Mouse (Mus musculus) stomach, embryonic 14.5 days (tissue): Measurements from ENCODE around the gene Tex2. TPM values are rescaled to one million over a fixed set of nuclear protein-coding genes. Genes with fewer than 3 reads are reported as not detected.

Experiments
- ATAC-seq: fragments of 200-750 bp; cut with Nextera tagmentation; 2 replicates; pipeline ENCODE4 v1.8.0; 2017; ENCODE audit warnings: low read depth, moderate TSS enrichment; ENCODE audit not compliant: insufficient number of reproducible peaks, insufficient read depth, low FRiP score
- H3K27ac ChIP-seq: fragments of 300-500 bp; sonication (generic); 2 replicates; pipeline ENCODE4 v1.5.1; 2014; ENCODE audit warnings: mild to moderate bottlenecking, low read length, moderate library complexity, mixed read lengths
- H3K27me3 ChIP-seq: fragments of 300-500 bp; sonication (generic); 2 replicates; pipeline ENCODE4 v1.6.1; 2014; ENCODE audit warnings: low read length, control low read depth, mixed read lengths; ENCODE audit not compliant: control insufficient read depth, insufficient read depth
- H3K36me3 ChIP-seq: fragments of 300-500 bp; sonication (generic); 2 replicates; pipeline ENCODE4 v1.6.1; 2014; ENCODE audit warnings: mild to moderate bottlenecking, control low read depth, low read length, moderate library complexity, mixed read lengths; ENCODE audit not compliant: control insufficient read depth, insufficient read depth
- H3K4me1 ChIP-seq: fragments of 300-500 bp; sonication (generic); 2 replicates; pipeline ENCODE4 v1.6.1; 2014; ENCODE audit warnings: low read length, control low read depth, mixed read lengths; ENCODE audit not compliant: control insufficient read depth, insufficient read depth
- H3K4me2 ChIP-seq: fragments of 300-500 bp; sonication (generic); replicated peaks from 2 replicates; pipeline ENCODE4 v1.6.1; 2014; ENCODE audit warnings: low read depth, low read length, control low read depth
- H3K4me3 ChIP-seq: fragments of 300-500 bp; sonication (generic); 2 replicates; pipeline ENCODE4 v1.5.1; 2014; ENCODE audit warnings: low read depth, low read length, control low read depth
- H3K9ac ChIP-seq: fragments of 300-500 bp; sonication (generic); replicated peaks from 2 replicates; pipeline ENCODE4 v1.6.1; 2014; ENCODE audit warnings: low read depth, mild to moderate bottlenecking, control low read depth, low read length, moderate library complexity, mixed read lengths
- H3K9me3 ChIP-seq: fragments of 300-500 bp; sonication (generic); 2 replicates; pipeline ENCODE4 v1.6.1; 2016; ENCODE audit warnings: low read depth, low read length, control low read depth; ENCODE audit not compliant: control insufficient read depth
- WGBS: fragments of 180-500 bp; shearing (Covaris S2); extraction: QIAGEN DNeasy Blood & Tissue Kit; methylation state at CpG from one replicate; pipeline ENCODE4 v1.1.7; 2014; 5-methylcytosine and 5-hydroxymethylcytosine counted together
- polyA plus RNA-seq: library from polyadenylated mRNA; unstranded; fragments of >200 nt; fragmentation: Nextera tagmentation; extraction: Ambion mirVana; gene quantifications from 2 replicates; pipeline ENCODE4 v1.2.1, GENCODE M21; 2014

Tex2 gene
- polyA plus RNA-seq, 1 experiment from 2014 or later: 9.8 TPM

DNA sequence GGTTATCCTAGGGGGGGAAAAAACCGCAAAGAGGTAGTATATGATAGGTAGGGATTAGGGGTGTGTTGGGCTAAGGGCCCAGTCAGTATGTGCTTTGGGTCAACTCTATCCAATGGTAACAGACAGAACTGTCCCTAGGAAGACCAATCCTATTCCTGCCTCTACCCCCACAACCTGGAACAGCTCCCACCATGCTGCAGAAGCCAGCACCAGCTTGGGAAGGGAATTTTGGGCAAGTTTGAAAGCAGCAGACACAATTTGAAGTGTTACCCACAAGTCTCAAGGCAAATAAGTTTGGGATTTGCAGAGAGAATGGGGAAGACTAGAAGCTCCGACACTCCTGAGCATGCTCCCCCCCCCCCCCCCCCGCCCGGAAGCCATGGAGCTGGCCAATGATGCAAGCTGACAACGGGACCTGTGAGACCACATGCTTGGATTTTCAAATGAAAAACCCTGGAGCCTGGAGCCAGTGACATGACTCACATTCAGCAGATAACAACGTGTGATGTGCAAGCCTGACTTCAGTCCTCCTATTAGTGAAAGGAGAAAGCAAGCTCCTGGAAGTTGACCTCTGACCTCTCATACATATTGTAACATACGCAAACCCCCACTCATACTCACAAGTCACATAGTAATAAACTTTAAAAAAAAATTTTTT is 124.1 kb downstream of the Tex2 start:
- H3K4me1 ChIP-seq: peaks cover 6% of the 10 kb centered on the region; the same call in 1 of the 2 replicates
- no peak overlapping the region for H3K27ac ChIP-seq
- no peak overlapping the region for H3K9ac ChIP-seq
- WGBS: 57% methylated on average over 7 of the region's 7 CpGs
- no peaks in the 10 kb centered on the region for H3K9me3 ChIP-seq
- no peak overlapping the region for H3K4me2 ChIP-seq
- ATAC-seq: no peak
- no peaks in the 10 kb centered on the region for H3K36me3 ChIP-seq
- H3K4me3 ChIP-seq: no peak overlapping the region
- no peaks in the 10 kb centered on the region for H3K27me3 ChIP-seq

DNA sequence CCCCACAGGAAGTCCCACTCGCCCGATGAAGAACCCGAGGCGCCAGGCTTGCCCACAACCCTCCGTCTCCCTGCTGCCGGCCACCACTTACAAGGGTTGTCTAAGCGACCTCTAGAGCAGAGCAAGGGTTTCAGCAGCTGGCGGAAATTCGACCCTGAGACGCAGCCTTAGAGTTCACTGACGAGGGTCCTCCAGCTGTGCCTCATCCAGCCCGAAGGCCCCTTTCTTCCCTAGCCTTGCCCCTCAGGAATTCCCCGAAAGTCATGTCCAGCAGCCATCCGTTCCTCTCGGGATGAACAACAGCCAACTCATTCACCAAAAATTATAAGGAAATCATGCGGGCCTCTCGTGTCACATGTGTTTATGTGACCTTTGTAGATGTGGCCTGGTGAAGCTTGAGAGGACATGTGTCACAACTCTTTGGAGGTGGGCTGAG is 125.1 kb downstream of the Tex2 start:
- H3K27me3 ChIP-seq: no peaks in the 10 kb centered on the region
- peaks cover 6% of the 10 kb centered on the region; the same call in 1 of the 2 replicates for H3K4me1 ChIP-seq
- no peaks in the 10 kb centered on the region for H3K36me3 ChIP-seq
- peak overlapping the region; percentile 75 for H3K4me2 ChIP-seq
- peak overlapping the region; percentile 90 for H3K4me3 ChIP-seq
- no peak overlapping the region for H3K9ac ChIP-seq
- ATAC-seq: peak; percentile 50; the same call in 1 of the 2 replicates
- no peaks in the 10 kb centered on the region for H3K9me3 ChIP-seq
- H3K27ac ChIP-seq: peak overlapping the region; percentile 81
- 6% methylated on average over 17 of the region's 17 CpGs for WGBS

DNA sequence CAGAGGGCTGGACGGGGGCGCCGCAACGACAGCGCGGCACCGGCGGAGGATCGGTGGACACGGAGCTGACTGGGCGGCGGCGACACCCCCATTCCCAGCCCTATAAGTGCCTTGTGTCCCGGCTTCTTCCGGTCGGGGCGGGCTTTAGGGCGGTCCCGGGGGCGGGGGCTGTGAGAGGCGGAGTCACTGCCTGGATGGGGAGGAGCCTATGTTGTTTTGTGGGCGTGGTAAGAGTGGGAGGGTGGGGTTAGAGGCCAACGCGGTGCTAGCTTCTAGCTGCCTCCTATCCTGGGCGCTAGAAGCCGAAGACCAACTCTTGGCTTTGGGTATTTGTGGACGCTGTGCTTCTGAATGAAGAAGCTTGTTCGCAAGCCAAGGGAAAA is 125.5 kb downstream of the Tex2 start, which contains the start of gene Ern1:
Gene Ern1 (minus strand): TSS at position 120 of the 383 bp plus-strand sequence.
- ATAC-seq: peak; percentile 96
- under 1% methylated on average over 28 of the region's 28 CpGs for WGBS
- peak within 1 kb of the TSS; percentile 90 for H3K9ac ChIP-seq

DNA sequence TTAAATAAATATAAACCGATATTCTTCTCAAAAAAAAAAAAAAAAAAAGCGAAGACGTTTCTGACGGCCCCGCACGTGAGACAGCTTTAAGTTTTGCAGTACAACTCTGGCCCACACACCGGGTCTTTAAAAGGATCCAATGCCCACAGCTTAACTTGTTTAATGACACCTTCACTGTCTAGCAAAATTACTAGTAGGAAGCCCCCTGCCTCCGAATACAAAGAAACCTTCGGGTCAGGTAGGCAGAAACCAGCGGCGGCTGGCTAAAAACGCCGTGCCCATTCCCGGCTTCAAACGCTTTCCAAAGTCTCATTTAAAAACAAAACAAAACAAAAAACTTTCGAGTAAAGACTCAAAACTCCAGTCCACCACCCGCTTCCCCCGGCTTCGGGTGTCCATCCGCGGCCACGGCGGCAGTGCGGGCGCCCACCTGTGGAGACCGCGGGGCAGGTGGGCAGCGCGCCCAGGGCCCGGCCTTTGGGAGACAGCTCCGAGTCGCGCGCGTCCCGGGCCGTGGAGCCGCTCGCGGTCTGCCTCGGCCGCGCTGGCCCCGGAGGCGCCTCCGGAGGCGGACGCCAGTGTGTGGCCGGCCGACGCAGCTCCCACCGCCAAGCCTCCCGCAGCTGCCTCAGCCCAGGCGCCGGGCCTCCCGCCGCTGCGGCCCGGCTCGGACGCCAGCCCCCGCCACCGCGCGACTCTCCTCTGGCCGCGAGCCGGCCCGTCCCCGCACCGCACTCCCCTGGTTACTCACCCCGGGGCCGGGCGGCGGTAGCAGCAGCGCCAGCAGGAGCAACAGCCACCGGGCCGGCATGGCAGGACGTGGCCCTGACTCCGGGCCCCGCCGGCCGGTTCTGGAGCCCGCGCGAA is 126.1 kb downstream of the Tex2 start:
- H3K27ac ChIP-seq: peak overlapping the region; percentile 89
- no peaks in the 10 kb centered on the region for H3K36me3 ChIP-seq
- H3K9me3 ChIP-seq: no peaks in the 10 kb centered on the region
- peak overlapping the region; percentile 90 for H3K9ac ChIP-seq
- under 1% methylated on average over 78 of the region's 86 CpGs for WGBS
- no peaks in the 10 kb centered on the region for H3K27me3 ChIP-seq
- peak overlapping the region; percentile 75 for H3K4me2 ChIP-seq
- H3K4me1 ChIP-seq: peaks cover 6% of the 10 kb centered on the region; the same call in 1 of the 2 replicates
- peak; percentile 76 for ATAC-seq
- peak overlapping the region; percentile 90 for H3K4me3 ChIP-seq

More for the DNA sequence above, 125.5 kb downstream of the Tex2 start, which contains the start of gene Ern1:
- no peaks in the 10 kb centered on the region for H3K27me3 ChIP-seq
- peak within 1 kb of the TSS; percentile 89 for H3K27ac ChIP-seq
- H3K36me3 ChIP-seq: no peaks in the 10 kb centered on the region
- peaks cover 6% of the 10 kb centered on the region; the same call in 1 of the 2 replicates for H3K4me1 ChIP-seq
- peak within 1 kb of the TSS; percentile 75 for H3K4me2 ChIP-seq
- peak within 1 kb of the TSS; percentile 90 for H3K4me3 ChIP-seq
- H3K9me3 ChIP-seq: no peaks in the 10 kb centered on the region

DNA sequence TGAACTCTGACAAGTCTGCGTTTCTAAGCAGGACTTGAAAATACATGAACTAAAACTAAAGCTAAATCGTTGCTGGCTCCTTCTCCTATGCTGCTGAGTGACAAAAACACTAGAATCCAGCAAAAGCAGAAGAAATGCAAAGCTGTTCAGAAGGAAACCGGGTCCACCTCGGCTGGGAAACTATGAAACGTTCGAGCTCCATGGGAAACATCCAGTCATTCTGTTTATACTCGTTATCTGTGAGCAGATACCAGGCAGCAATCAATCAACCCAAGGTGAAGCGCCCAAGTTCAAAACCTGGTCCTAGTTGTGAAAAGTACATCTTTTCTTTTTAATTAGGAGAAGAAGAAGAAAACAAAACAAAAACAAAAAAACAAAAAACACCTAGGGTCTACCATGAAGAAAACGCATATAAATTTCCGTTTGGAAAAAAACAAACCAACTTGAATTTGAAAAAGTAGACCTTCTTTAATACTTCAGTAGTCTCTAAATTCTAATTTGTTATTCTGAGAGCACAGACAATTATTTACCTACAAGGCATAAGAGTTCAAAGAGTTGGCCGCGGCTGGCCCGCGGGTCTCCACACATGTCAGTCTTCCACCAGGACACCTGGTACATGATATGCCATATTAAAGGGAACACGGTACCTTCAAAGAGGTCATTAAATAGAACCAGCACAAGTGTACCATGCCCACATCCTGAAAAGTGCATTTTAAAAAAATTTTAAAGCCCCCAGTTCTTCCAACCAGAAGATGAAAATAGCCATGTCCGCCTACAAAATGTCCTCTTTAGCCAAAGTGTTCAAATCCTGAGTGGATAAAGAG is 127.0 kb downstream of the Tex2 start:
- Histone ChIP-seq H3K4me3 (peak overlapping the region; percentile 90), H3K4me1 (peaks cover 6% of the 10 kb centered on the region; the same call in 1 of the 2 replicates), H3K4me2 (peak overlapping the region; percentile 75), H3K9me3 (no peaks in the 10 kb centered on the region), H3K9ac (no peak overlapping the region), H3K27ac (no peak overlapping the region), H3K27me3 (no peaks in the 10 kb centered on the region), H3K36me3 (no peaks in the 10 kb centered on the region)
- no peak for ATAC-seq
- WGBS: 17% methylated on average over 16 of the region's 16 CpGs

DNA sequence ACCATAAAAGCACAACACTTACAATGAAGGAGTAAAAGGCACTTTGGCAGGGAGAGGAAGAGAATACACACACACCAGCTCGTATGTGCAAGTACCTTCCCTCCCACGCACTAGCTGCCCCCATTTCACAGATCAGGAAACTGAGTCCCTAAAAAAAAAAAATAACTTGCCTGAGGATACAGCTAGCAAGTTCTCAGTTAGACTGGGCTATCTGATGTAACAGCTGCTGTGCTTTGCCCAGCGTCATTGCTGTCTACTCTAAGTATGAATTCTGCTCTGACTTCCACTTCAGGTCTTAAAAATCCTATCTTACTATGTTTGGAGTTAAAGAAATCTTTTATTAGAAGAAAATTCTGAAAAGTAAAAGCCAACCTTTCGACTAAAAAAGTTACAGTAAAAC is 127.6 kb downstream of the Tex2 start:
- H3K27me3 ChIP-seq: no peaks in the 10 kb centered on the region
- H3K4me3 ChIP-seq: peak overlapping the region; percentile 90; the same call in 1 of the 2 replicates
- WGBS: 67% methylated on average over 4 of the region's 4 CpGs
- H3K36me3 ChIP-seq: no peaks in the 10 kb centered on the region
- no peak overlapping the region for H3K27ac ChIP-seq
- ATAC-seq: no peak
- H3K4me2 ChIP-seq: peak overlapping the region; percentile 75; the same call in 1 of the 2 replicates
- peaks cover 6% of the 10 kb centered on the region; the same call in 1 of the 2 replicates for H3K4me1 ChIP-seq
- no peak overlapping the region for H3K9ac ChIP-seq
- no peaks in the 10 kb centered on the region for H3K9me3 ChIP-seq

DNA sequence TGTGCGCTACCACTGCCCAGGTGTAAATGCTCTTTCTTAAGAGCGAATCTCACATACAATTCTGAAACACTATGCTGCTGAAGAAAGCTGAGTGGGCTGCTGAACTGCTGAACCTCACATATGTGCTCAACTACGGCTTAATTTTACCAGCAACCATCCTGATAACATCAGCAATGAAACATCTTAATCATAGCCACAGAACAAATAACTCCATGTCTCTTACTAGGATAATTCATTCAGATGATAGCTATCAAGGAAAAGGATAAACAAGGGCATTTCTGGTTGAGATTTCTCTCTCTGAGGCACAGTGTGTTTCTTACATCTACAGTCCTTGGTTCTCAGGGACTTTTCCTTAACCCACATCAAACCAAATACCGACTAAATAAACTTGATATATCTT is 128.3 kb downstream of the Tex2 start:
- WGBS: 79% methylated on average over 4 of the region's 4 CpGs
- Histone ChIP-seq H3K27me3 (no peaks in the 10 kb centered on the region), H3K4me1 (peaks cover 6% of the 10 kb centered on the region; the same call in 1 of the 2 replicates), H3K27ac (no peak overlapping the region), H3K9me3 (no peaks in the 10 kb centered on the region), H3K36me3 (no peaks in the 10 kb centered on the region), H3K4me3 (no peak overlapping the region), H3K4me2 (no peak overlapping the region), H3K9ac (no peak overlapping the region)
- ATAC-seq: no peak

DNA sequence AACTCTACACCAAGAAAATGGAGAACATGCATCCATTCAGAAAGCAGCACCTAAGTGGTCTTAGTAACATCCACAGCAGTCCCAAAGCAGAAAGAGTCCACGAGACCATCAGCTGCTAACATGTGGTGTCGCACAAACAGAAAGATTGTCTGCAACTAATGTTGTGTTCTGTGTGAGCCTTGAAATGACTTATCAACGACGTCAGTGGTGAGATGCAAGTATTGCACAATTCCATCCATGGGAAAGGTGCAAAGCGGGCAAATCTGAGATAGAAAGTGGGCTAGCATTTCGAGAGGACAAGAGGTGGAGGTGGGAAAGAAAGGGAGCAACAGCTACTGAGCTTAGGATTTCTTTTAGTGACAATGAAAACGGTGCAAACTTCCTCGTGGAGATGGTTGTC is 130.4 kb downstream of the Tex2 start:
- Histone ChIP-seq H3K27me3 (no peaks in the 10 kb centered on the region), H3K4me2 (no peak overlapping the region), H3K9me3 (no peaks in the 10 kb centered on the region), H3K4me1 (no peaks in the 10 kb centered on the region), H3K36me3 (no peaks in the 10 kb centered on the region), H3K27ac (no peak overlapping the region), H3K4me3 (no peak overlapping the region), H3K9ac (no peak overlapping the region)
- ATAC-seq: no peak
- 90% methylated on average over 8 of the region's 8 CpGs for WGBS
